Mouse (Mus musculus) lung, adult 18-20 months (tissue): ENCODE measurements around the gene Pfkm.

ENCODE experiments used
- DNase-seq, 2 experiments: peaks; one replicate each; pipeline ENCODE4 v3.0.0; 2022; ENCODE audit warnings: mixed read lengths in 2 of 2

Gene Pfkm

DNA sequence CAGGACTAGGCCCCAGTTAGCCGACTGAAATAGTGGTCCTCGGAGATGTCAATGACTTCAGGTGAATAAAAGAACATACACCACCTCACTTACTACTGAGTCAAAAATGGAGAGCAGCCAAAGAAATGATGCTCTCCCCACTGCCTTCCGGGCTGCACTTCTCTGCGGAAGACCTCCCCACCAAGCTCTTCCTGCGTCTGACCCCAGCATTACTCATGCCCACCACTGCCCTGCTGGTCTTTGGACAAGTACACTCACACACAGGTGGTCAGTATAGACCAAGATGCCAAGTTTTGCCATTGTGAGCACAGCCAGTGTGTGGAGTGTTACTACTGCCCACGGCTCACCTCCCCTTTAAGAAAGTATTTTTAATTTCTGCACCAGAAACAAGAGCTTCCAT is 10.0 kb downstream of the Pfkm start:
- DNase-seq = no peak

- DNase-seq = no peak
These were observed 14.1 kb downstream of the Pfkm start for GRCm38 (mm10) chr15:98106506-98106905.

DNA sequence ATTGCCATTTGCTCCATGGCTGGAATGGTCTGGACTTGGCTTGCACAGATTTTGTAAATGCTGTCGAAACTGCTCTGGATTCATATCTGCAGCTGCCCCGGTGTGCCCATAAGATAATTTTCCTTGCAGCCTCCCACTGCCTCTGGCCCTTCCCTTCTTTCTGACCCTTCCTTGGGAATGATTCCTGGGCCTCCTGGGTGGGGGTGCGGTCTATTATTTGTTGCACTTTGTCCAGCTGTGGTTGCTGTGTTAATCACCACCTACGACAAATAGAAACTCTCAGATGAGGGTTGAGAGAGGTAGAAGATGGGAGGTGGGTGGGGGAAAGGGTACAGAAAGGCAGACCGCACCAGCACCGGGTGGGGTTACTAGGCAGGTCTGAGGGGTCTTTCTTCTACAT is 14.8 kb downstream of the Pfkm start:
- no peak for DNase-seq

DNA sequence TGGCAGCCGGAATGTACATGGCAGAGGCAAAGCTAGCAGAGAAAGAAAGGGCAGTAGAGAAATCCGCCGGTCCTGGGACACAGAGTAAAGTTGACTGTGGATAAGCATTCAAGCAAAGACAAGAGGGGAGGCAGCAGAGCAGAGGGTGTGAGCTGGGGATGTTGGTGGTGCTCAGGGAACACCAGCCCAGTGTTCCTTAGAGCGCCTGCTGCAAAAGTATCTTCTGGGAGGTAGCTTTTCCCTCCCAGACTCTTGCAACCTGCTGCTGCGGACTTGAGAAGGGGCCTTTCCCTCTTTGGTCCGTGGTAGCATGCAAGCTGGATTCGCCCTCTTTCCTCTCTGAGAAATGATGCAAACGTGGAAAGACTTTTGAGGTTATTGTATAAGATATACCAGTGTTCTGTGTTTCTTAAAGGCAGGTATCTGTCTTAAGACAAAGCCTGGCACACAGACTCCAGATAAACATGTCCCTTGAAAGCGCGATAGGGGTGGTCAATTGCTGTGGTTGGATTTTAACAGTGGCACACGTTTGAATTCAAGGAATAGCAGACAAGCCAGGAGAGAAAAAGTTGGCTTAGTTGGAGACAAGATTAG is 15.4 kb downstream of the Pfkm start:
- no peak for DNase-seq

- peak; percentile 86 to 90 for DNase-seq
These were observed 16.1 kb downstream of the Pfkm start for GRCm38 (mm10) chr15:98108297-98109152.

- peak in 1 of 2 experiments; percentile 25 for DNase-seq
These were observed 19.4 kb downstream of the Pfkm start for GRCm38 (mm10) chr15:98111791-98112190.

GRCm38 (mm10) chr15:98114098-98114851 is 21.9 kb downstream of the Pfkm start:
- DNase-seq = no peak

- no peak for DNase-seq
These were observed 22.7 kb downstream of the Pfkm start for GRCm38 (mm10) chr15:98114852-98115778.

DNA sequence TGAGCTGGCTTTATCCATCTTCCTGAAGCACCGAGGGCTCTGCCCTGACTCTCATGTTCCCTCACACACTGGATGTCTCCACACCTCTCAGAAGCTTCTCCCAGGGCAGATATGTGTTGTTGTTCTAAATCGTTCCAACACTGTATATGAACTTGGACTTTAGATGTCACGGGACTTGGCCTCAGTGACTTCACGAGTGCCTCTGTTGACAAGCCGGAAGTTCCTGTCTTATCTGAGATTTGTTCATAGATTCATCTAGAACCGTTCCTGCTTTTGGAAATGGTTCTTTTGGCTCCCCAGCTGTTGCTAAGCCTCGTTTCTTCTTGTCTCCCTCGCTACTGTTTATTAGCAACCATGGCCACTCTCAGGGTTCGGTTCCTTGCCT is 23.4 kb downstream of the Pfkm start:
- DNase-seq = no peak

DNA sequence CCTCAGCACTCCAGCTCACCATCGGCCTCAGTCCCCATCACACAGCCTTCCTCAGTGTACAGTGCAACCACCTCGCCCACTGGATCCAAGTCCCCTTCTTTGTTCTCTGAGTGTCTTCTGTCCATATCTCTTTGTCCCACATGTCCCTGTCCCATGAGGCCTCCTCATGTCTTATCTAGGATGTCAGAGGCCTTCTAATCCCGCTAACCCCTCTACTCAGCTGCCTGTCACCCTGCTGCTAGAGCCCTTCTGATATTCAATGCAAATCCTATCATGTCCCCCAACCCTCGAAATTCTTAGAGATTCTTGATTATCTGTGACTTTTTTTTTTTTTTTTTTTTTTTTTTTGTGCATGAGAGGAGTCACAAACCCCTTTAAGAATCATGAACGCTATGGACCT is 23.9 kb downstream of the Pfkm start:
- DNase-seq = no peak

- DNase-seq = no peak
These were observed 27.0 kb downstream of the Pfkm start for GRCm38 (mm10) chr15:98119363-98119762.

GRCm38 (mm10) chr15:98120831-98121230 is 28.4 kb downstream of the Pfkm start:
- DNase-seq = no peak

DNA sequence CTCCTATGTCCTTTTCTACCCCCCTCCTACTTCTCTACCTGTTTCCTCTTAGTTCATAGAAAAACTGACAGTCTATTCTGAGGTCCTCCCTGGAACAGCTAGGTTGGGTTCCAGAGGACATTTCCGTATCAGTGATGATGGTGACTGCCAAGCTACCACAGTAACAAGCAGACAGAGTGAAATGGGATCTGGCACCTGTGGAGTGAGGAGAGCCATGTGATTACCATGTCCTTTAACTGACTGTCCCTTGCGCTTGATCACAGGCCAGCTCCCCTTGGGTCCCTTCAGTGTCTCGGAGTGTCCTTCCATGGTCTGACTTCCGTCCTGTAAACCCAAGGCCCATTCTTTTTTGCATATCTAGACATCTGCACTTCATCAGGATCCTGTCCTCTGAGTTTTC is 38.6 kb downstream of the Pfkm start:
- no peak for DNase-seq

DNA sequence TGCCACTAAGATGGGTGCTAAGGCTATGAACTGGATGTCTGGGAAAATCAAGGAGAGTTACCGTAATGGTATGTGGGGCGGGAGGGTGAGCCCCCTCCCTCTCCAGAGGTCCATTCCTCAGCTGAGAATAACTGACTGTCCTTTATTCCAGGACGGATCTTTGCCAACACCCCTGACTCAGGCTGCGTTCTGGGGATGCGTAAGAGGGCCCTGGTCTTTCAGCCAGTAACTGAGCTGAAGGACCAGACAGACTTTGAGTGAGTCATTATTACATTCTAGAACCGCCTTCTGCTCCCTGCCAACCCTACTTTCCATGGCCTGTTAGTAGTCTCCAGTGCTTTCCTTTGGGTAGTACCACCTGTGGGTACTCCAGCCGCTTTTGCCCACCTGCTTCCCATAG is 39.1 kb downstream of the Pfkm start:
- DNase-seq = no peak

GRCm38 (mm10) chr15:98131942-98132655 is 39.7 kb downstream of the Pfkm start:
- peak in 1 of 2 experiments; percentile 3 for DNase-seq

DNA sequence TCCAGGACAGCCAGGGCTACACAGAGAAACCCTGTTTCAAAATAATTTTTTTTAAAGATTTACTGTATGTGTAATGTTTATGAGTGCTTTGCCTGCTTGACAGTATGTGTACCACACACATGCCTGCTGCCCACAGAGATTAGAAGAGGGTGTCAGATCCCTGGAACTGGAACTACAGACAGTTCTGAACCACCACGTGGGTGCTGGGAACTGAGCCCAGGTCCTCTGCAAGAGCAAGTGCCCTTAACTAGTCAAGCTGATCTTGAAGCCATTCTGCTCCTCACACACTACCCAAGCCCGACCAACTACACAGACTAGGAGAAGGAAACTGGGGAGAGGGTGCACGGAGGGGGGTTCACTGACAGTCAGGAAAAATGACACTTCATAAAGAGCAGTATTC is 41.1 kb downstream of the Pfkm start:
- no peak for DNase-seq

DNA sequence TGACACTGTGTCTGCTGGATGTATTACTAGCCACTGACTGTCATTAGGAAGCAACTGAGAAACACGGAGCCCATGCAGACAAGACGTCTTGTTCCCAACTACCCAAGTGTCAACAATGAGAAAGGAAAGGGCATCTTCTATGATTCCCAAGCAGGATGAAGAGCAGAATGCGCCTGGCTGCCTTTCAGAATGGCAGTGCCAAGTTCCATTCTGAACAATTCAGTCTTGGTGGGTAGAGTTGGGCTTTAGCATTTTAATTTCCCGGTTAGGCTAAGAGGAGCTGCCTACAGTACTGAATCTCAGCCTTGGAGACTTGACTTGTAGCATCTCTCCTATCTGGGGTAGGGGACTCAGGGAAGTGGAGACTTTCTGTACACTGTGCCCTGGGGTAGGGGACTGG is 41.6 kb downstream of the Pfkm start:
- DNase-seq = no peak

DNA sequence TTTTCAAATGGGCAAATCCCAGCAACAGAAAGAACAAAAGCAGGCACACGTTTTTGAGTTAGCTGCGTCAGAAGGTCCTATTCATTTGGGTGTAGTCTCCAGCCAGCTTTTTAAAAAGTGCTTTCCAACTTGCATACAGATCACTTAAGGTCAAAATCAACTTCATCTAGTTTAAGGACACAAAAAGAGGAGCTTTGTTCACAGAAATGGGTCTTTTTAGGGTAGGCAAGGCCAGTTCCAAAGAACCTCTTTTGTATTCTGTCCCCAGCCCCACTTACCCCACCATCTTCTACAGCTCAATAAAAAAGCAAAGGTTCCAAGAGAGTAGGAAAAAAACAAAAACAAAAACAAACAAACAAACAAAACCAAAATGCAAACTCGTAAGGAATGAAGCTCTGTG is 42.3 kb downstream of the Pfkm start:
- DNase-seq = no peak

GRCm38 (mm10) chr15:98135671-98136070 is 43.3 kb downstream of the Pfkm start:
- DNase-seq = no peak

DNA sequence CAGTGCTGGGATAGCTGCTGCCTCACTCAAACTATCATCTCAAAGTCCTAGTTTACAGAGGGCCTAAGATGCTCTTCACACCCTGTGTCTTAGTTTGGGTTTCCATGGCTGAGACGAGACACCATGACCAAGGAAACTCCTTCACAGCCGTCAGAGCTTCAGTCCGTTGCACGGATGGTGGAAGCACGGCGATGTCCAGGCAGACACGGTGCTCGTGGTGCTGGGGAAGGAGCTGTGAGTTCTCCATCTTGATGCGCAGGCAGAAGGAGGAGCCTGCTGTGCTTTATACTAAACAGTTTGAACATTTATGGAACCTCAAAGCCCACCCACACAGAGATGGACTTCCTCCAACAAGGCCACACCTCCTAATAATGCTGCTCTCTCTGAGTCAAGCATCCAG is 44.5 kb downstream of the Pfkm start:
- DNase-seq = no peak

DNA sequence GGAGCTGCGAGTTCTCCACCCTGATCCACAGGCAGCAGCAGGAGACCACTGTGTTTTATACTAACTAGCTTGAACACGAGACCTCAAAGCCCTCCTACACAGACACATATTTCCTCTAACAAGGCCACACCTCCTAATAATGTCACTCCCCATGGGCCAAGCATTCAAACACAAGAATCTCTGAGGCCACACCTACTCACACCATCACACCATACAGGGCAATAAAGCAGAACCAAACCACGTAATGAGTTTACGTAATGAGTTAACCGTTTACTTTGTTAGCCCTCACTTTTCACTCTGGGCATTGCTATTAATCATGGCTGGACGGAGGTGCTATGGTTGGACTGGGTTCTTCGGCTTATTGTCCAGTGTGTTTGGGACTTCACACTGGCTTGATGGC is 47.4 kb downstream of the Pfkm start:
- DNase-seq = no peak

- DNase-seq = no peak
These were observed 48.4 kb downstream of the Pfkm start for GRCm38 (mm10) chr15:98140809-98141208.
